Mouse (Mus musculus) brain, embryonic 14.5 days (tissue): ENCODE data around the gene Mfng.

Experiments
- CTCF ChIP-seq: fragments of 200-500 bp; IDR thresholded peaks from 2 replicates; pipeline ENCODE4 v1.5.1; 2012; ENCODE audit warnings: inconsistent platforms, mild to moderate bottlenecking, moderate library complexity, borderline replicate concordance; ENCODE audit not compliant: insufficient read depth, insufficient read length; ENCODE audit errors: extremely low read depth
- POLR2A ChIP-seq: fragments of 200-500 bp; IDR thresholded peaks from 2 replicates; pipeline ENCODE4 v1.6.1; 2012; ENCODE audit warnings: mild to moderate bottlenecking, inconsistent platforms, borderline replicate concordance; ENCODE audit not compliant: poor library complexity, insufficient read depth, insufficient read length, severe bottlenecking; ENCODE audit errors: extremely low read depth

DNA sequence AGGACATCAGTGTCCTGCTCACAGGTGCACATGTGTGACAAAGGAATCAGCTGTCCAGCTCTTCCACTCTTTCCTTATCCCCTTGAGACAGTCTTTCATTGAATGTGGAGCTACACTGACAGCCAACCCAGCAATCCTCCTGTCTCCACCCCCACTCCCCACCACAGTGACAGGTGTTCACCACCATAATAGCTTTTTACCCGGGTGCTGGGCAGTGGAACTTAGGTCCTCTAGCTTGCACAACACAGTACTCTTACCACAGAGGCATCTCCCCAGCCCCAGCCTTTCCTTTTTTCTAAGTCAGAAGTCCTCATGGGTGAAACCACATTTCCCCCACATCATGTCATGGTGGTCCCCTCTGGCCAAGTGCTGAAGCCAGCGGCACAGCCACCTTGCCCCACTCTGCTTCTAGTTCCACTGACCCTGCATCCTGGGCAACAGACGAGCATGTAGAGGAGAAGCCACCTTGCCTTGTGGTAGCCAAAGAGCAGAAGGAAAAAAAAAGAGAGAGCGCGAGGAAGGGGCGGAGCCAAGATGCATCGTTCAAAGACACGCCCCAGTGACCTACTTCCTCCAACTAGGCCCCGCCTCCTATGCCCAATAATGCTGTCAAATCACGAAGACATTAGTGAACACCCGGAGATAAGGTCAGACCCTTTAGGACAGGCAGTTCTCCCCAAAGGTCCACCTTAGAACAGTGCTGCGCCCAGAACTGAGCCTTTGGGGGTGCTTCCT, 42.8 kb downstream of the Mfng start:
- TF ChIP-seq CTCF (no peak), POLR2A (no peak)
